Mouse (Mus musculus) monocyte, adult 59 days (primary cell): ENCODE measurements around the gene Gm17677. TPM values are rescaled to one million over a fixed set of nuclear protein-coding genes. Genes with fewer than 3 reads are reported as not detected.

Experiments
- total RNA-seq, 2 experiments: library from RNA; stranded (reverse); gene quantifications; one replicate each; pipeline ENCODE4 v1.2.4; 2023

The Gm17677 gene
- total RNA-seq, result not detected

GRCm38 (mm10) chr9:35740749-35741148 lies at the start of gene Gm17677:
Gene Gm17677 (plus strand): TSS chr9:35741049.

GRCm38 (mm10) chr9:35778009-35778408 lies 37.2 kb downstream of the Gm17677 start, which contains the start of gene Gm17727:
Gene Gm17727 (minus strand): TSS chr9:35778109.

GRCm38 (mm10) chr9:35790001-35790400 lies 49.2 kb downstream of the Gm17677 start, which contains the start of the genes Gm27235 and D730048I06Rik:
Gene Gm27235 (minus strand): TSS chr9:35790101.
Gene D730048I06Rik (minus strand): TSS chr9:35790112.

Other genes starting within 250 kb of the Gm17677 start
- gene Gm1113, start 222.8 kb upstream of the Gm17677 start, total RNA-seq, result not detected
- gene Ddx25, start 182.5 kb upstream of the Gm17677 start, total RNA-seq, result not detected
- gene Pus3, start 182.5 kb upstream of the Gm17677 start, total RNA-seq, result 1 to 10 TPM; 8.0 to 9.8 TPM
- not detected for gene Pate2, start 170.8 kb upstream of the Gm17677 start, total RNA-seq
- gene Hyls1, start 170.7 kb upstream of the Gm17677 start, total RNA-seq, result 1 to 10 TPM; 4.4 to 5.8 TPM
- gene Pate4, start 129.1 kb upstream of the Gm17677 start, total RNA-seq, result not detected
- gene Pate3, start 92.8 kb upstream of the Gm17677 start, total RNA-seq, result not detected
- gene Pate1, start 53.7 kb upstream of the Gm17677 start, total RNA-seq, result not detected
- not detected for gene Gm17727, start 37.1 kb downstream of the Gm17677 start, total RNA-seq
- not detected for gene Gm27235, start 49.1 kb downstream of the Gm17677 start, total RNA-seq
- not detected for gene D730048I06Rik, start 49.1 kb downstream of the Gm17677 start, total RNA-seq
- not detected for gene 9230110F15Rik, start 103.1 kb downstream of the Gm17677 start, total RNA-seq
- not detected for gene 9230113P08Rik, start 167.4 kb downstream of the Gm17677 start, total RNA-seq